Mouse (Mus musculus): ENCODE results near the gene Mtx1.

- TF ChIP-seq CTCF (IDR thresholded peaks at IDR 0.05; ENCODE audit: low read depth) = no peak
- TF ChIP-seq EP300 (IDR thresholded peaks at IDR 0.05; ENCODE audit: low read depth) = no peak
Measured at GRCm38 (mm10) chr3:89244158-89244981, 17.5 kb upstream of the Mtx1 start.
